Mouse (Mus musculus): ENCODE results near the gene Gm4792. TPM values are rescaled to one million over a fixed set of nuclear protein-coding genes. Genes with fewer than 3 reads are reported as not detected.

The Gm4792 gene
- total and polyA plus RNA-seq, 2 experiments from 2014 or later, result 0.42 TPM; not detected in 1

- no peak for DNase-seq (ENCODE audit: low spot score)
- no peak overlapping the region for H3K4me3 ChIP-seq (ENCODE audit: low read depth, low read length)
- no peaks in the 10 kb centered on the region for H3K4me1 ChIP-seq (ENCODE audit: insufficient read depth, low read length)
- no peaks in the 10 kb centered on the region for H3K9me3 ChIP-seq (ENCODE audit: low read length)
- 53% methylated on average over 6 of the region's 6 CpGs for WGBS
- no peak overlapping the region for H3K4me2 ChIP-seq (ENCODE audit: low read depth, low read length, poor library complexity, severe bottlenecking)
- H3K36me3 ChIP-seq (ENCODE audit: insufficient read depth, low read length), result no peaks in the 10 kb centered on the region
- H3K9ac ChIP-seq (replicated peaks; ENCODE audit: low read length, poor library complexity, severe bottlenecking), result no peak overlapping the region
- no peak overlapping the region for H3K27ac ChIP-seq (ENCODE audit: low read depth, low read length)
- no peak for ATAC-seq (ENCODE audit: low FRiP score)
- H3K27me3 ChIP-seq (ENCODE audit: insufficient read depth, low read length), result no peaks in the 10 kb centered on the region
- no peak for TF ChIP-seq CTCF (IDR thresholded peaks at IDR 0.05)
These were observed 42.8 kb downstream of the Gm4792 start for GRCm38 (mm10) chr10:94255744-94256143.

- Histone ChIP-seq H3K4me2 (ENCODE audit: low read depth, low read length, poor library complexity, severe bottlenecking) (no peak overlapping the region), H3K4me1 (ENCODE audit: insufficient read depth, low read length) (no peaks in the 10 kb centered on the region; the same call in 1 of the 2 replicates), H3K36me3 (ENCODE audit: insufficient read depth, low read length) (no peaks in the 10 kb centered on the region), H3K4me3 (ENCODE audit: low read depth, low read length) (no peak overlapping the region), H3K27ac (ENCODE audit: low read depth, low read length) (no peak overlapping the region), H3K27me3 (ENCODE audit: insufficient read depth, low read length) (no peaks in the 10 kb centered on the region), H3K9me3 (ENCODE audit: low read length) (no peaks in the 10 kb centered on the region), H3K9ac (replicated peaks; ENCODE audit: low read length, poor library complexity, severe bottlenecking) (no peak overlapping the region)
- ATAC-seq (ENCODE audit: low FRiP score) (no peak), DNase-seq (ENCODE audit: low spot score) (no peak)
- TF ChIP-seq CTCF (IDR thresholded peaks at IDR 0.05), result no peak
- 81% methylated on average over 3 of the region's 3 CpGs for WGBS
These were observed 43.7 kb downstream of the Gm4792 start for GRCm38 (mm10) chr10:94254766-94255165.

- Histone ChIP-seq H3K27ac (ENCODE audit: low read depth, low read length) (no peak overlapping the region), H3K27me3 (ENCODE audit: insufficient read depth, low read length) (no peaks in the 10 kb centered on the region), H3K9me3 (ENCODE audit: low read length) (no peaks in the 10 kb centered on the region), H3K4me3 (ENCODE audit: low read depth, low read length) (no peak overlapping the region), H3K9ac (replicated peaks; ENCODE audit: low read length, poor library complexity, severe bottlenecking) (no peak overlapping the region), H3K36me3 (ENCODE audit: insufficient read depth, low read length) (no peaks in the 10 kb centered on the region), H3K4me2 (ENCODE audit: low read depth, low read length, poor library complexity, severe bottlenecking) (no peak overlapping the region), H3K4me1 (ENCODE audit: insufficient read depth, low read length) (no peaks in the 10 kb centered on the region; the same call in 1 of the 2 replicates)
- ATAC-seq (ENCODE audit: low FRiP score) (no peak), DNase-seq (ENCODE audit: low spot score) (no peak)
- WGBS, result 72% methylated on average over 17 of the region's 17 CpGs
- TF ChIP-seq CTCF (IDR thresholded peaks at IDR 0.05), result no peak
These were observed 45.2 kb downstream of the Gm4792 start for GRCm38 (mm10) chr10:94253260-94253807.

- peak; percentile 86 for ATAC-seq (ENCODE audit: low FRiP score)
- H3K27me3 ChIP-seq (ENCODE audit: insufficient read depth, low read length), result no peaks in the 10 kb centered on the region
- DNase-seq (ENCODE audit: low spot score), result peak; percentile 78
- no peaks in the 10 kb centered on the region for H3K9me3 ChIP-seq (ENCODE audit: low read length)
- H3K4me2 ChIP-seq (ENCODE audit: low read depth, low read length, poor library complexity, severe bottlenecking), result peak overlapping the region; percentile 16
- no peaks in the 10 kb centered on the region for H3K36me3 ChIP-seq (ENCODE audit: insufficient read depth, low read length)
- 32% methylated on average over 22 of the region's 22 CpGs for WGBS
- H3K27ac ChIP-seq (ENCODE audit: low read depth, low read length), result 0 out of 2 replicates have a peak overlapping the region, but pooled peaks have one; percentile 44
- H3K9ac ChIP-seq (replicated peaks; ENCODE audit: low read length, poor library complexity, severe bottlenecking), result no peak overlapping the region
- no peaks in the 10 kb centered on the region; the same call in 1 of the 2 replicates for H3K4me1 ChIP-seq (ENCODE audit: insufficient read depth, low read length)
- H3K4me3 ChIP-seq (ENCODE audit: low read depth, low read length), result no peak overlapping the region
- no peak for TF ChIP-seq CTCF (IDR thresholded peaks at IDR 0.05)
These were observed 48.7 kb downstream of the Gm4792 start for GRCm38 (mm10) chr10:94249575-94250456.

GRCm38 (mm10) chr10:94247748-94248349 lies 50.7 kb downstream of the Gm4792 start:
- no peak overlapping the region for H3K9ac ChIP-seq (replicated peaks; ENCODE audit: low read length, poor library complexity, severe bottlenecking)
- no peak overlapping the region for H3K4me3 ChIP-seq (ENCODE audit: low read depth, low read length)
- no peaks in the 10 kb centered on the region; the same call in 1 of the 2 replicates for H3K4me1 ChIP-seq (ENCODE audit: insufficient read depth, low read length)
- H3K9me3 ChIP-seq (ENCODE audit: low read length), result no peaks in the 10 kb centered on the region
- ATAC-seq (ENCODE audit: low FRiP score), result no peak
- no peaks in the 10 kb centered on the region for H3K36me3 ChIP-seq (ENCODE audit: insufficient read depth, low read length)
- DNase-seq (ENCODE audit: low spot score), result no peak
- no peak overlapping the region for H3K27ac ChIP-seq (ENCODE audit: low read depth, low read length)
- no peaks in the 10 kb centered on the region for H3K27me3 ChIP-seq (ENCODE audit: insufficient read depth, low read length)
- 91% methylated on average over 7 of the region's 7 CpGs for whole genome bisulfite sequencing
- no peak overlapping the region for H3K4me2 ChIP-seq (ENCODE audit: low read depth, low read length, poor library complexity, severe bottlenecking)
- TF ChIP-seq CTCF (IDR thresholded peaks at IDR 0.05), result no peak

Other genes starting within 250 kb of the Gm4792 start
- 4.9 and 7.8 TPM in 2 replicates for gene Nr2c1, start 150.7 kb downstream of the Gm4792 start, total RNA-seq (2014; rRNA removed)
- gene Nr2c1, start 150.7 kb downstream of the Gm4792 start, polyA plus RNA-seq (2015; fragmentation: Nextera tagmentation; extraction: Ambion mirVana), result 3.3 and 3.9 TPM in 2 replicates
- gene Ndufa12, start 100.0 kb downstream of the Gm4792 start, total RNA-seq (2014; rRNA removed), result 209 and 293 TPM in 2 replicates
- gene Ndufa12, start 100.0 kb downstream of the Gm4792 start, polyA plus RNA-seq (2015; fragmentation: Nextera tagmentation; extraction: Ambion mirVana), result 493 and 532 TPM in 2 replicates
- gene Tmcc3, start 13.2 kb upstream of the Gm4792 start, total RNA-seq (2014; rRNA removed), result 9.9 and 12.8 TPM in 2 replicates
- gene Tmcc3, start 13.2 kb upstream of the Gm4792 start, polyA plus RNA-seq (2015; fragmentation: Nextera tagmentation; extraction: Ambion mirVana), result 14.7 and 15.2 TPM in 2 replicates

Data from midbrain, postnatal 0 days (tissue).